Mouse (Mus musculus): ENCODE results near the gene Slc37a1.
"Not testable (repeated sequence)": the region's sequence is repeated elsewhere in the genome, so short reads cannot be mapped to it uniquely, and the experiment has no call there.

The Slc37a1 gene

DNA sequence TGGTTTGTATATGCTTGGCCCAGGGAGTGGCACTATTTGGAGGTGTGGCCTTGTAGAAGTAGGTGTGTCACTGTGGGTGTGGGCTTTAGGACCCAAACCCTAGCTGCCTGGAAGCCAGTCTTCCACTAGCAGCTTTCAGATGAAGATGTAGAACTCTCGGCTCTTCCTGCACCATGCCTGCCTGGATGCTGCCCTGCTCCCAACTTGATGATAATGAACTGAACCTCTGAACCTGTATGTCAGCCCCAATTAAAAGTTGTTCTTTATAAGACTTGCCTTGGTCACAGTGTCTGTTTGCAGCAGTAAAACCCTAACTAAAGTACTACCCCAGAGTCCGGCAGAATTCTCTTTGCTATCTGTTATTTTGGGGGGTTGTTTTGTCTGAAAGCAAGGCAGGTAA lies 16.8 kb upstream of the Slc37a1 start:
- DNase-seq: no peak

DNA sequence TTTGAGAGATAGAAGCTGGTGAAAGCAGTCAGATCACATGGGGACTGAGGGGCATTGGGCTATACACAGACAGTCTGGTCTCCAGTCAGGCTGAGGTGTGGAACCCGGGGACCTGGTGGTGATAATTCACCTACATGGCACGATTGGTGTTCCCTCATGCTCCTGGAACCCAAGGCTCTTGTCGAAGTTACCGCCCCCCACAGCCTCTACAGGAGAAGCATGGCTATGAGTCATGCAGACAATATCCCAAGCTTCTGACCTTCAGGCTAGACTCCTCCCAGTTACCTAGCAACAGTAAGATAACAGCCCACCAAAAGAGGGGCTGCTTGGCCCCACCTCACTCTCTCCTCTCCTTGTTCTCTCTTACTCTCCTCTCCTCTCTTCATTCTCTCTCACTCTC lies 16.3 kb upstream of the Slc37a1 start:
- DNase-seq: no peak

DNA sequence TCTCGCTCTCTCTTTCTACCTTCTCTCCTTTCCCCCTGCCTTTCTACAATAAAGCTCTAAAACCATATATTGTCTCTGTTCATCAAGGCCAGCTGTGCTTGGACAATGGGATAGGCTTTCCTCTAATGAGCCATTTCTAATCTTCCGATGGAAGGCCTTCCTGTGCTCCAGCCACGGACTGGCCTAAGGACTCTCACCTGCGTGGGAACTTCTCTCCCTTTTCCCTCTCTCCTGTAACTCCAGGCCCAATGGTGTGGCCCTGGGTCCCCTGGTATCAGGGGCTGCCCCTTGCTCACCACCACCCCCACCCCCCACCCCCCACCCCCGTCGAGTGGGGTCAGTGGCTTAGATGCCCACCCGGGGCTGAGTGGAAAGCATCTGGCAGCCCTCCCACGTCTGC lies 15.9 kb upstream of the Slc37a1 start:
- not testable (repeated sequence) for DNase-seq

DNA sequence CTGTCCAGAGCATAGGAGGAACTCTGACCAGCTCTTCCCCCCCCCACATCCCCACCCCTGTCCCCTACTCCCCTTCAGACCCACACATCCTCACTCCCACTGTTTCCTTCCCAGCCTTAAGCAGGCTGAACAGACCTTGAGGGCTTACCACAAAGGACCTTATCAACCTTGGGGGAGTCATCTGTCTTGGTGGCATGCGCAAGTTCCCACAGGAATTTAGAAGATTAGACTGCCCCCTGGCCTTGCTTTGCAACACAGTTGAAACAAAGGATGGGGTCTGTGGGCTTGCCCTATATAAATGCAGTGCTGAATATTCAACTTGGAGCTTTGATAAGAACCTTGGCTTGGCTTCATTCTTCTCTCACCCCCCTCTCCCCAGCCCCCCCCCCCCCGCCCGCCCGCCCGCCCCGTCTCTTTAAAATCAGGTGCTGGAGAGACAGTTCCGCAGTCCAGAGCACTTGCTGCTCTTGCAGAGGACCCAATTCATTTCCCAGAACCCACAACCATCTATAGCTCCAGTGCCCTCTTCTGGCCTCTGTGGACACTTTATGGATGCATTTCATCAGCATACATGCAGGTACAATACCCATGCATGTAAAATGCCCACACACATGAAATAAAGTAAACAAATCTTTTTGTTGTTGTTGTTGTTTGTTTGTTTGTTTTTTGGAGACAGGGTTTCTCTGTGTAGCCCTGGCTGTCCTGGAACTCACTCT lies 15.3 kb upstream of the Slc37a1 start:
- DNase-seq: no peak

DNA sequence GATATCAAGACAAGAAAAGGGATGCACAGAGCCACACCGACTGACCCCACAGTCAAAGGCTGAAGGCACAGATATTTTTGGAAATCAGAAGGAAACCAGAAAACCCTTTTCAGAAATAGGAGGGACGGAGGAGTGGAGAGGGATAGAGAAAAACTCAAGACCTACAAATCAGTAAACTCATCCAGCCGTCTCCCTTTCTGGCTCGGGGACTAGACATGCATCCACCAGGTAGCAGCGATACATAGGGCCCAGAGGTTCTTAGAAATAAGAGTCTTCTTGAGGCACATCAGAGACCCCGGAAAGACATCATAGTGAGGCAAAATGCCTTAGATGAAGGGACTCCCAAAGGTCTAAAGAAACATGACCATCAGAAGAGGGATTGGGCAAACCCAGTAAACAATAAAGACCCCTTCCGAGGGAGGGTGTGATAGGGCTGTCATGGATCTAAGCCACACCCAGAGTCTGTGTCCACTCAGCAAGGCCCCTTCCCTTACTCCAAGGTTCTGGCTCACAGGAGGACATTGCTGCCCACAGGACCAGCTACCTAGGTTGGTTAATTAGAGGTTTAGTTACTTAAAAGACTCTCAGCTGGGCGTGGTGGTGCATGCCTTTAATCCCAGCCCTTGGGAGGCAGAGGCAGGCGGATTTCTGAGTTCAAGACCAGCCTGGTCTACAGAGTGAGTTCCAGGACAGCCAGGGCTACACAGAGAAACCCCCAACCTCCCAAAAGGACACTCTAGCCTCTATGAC lies 14.0 kb upstream of the Slc37a1 start:
- no peak for DNase-seq

DNA sequence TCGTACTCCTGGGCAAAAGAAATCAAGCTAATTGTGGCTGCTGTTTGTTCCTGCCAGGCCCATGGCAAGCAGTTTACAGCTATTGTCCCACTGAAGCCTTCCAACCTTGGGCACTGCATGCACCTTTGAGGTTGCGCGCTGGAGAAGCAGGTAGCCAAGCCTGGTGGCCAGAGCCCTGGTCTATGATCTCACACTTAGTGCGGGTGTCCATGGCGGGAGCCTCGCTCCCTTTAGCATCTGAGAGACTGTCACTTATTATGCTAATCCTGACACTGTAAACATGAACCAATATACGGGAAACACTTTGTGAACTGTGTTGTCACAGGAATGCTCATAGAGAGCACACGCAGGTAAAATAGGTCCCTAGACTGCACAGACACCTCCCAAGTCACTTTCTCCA lies 13.0 kb upstream of the Slc37a1 start:
- DNase-seq: no peak

DNA sequence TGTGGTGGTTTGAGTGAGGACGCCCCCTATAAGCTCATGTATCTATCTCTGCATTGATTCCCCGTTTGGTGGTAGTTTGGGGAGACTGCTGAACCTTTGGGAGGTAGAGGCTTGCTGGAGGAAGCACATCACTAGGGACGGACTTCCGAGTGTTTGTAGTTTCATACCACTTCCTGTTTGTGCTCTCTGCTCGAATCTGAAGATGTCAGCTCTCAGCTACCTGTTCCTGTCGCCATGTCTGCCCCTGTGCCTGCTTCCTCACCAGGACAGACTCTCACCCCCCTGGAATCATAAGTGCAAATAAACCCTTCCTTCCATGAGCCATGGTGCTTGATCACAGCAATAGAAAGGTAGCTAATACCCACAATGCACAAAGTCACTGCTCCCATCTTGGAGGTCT lies 11.4 kb upstream of the Slc37a1 start:
- no peak for DNase-seq

DNA sequence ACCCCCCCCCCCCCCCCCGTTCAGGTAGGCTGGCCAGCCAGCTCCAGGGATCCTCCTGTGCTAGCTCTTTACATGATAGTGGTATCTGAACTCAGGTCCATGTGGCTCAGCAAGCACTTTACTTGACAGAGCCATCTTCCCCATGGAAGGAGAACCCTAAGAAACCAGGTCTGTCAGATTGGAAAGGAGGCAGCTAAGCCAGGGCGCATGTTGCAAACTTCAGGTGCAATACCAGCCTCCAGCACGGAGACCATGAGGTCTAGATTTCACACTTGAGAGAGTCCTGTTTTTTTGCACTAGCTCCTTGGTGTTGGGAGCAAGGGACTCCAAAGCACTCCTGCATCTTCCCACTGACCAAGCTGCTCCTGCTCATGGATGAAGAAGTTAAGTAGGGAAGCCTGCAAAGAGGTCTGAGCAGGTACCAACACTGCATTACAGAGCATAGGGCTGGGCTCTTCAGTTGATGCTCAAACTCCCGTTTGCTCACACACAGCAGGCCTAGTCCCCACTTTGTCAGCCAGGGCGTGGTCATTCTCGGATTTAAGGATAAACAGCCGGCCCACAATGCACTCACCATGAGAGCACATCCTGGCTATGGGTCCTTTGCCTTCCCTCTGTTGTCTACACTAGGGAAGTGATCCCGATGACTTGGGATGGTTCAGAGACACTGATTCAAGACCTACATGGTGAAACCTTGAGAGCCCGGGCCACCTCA lies 10.2 kb upstream of the Slc37a1 start:
- DNase-seq: no peak

DNA sequence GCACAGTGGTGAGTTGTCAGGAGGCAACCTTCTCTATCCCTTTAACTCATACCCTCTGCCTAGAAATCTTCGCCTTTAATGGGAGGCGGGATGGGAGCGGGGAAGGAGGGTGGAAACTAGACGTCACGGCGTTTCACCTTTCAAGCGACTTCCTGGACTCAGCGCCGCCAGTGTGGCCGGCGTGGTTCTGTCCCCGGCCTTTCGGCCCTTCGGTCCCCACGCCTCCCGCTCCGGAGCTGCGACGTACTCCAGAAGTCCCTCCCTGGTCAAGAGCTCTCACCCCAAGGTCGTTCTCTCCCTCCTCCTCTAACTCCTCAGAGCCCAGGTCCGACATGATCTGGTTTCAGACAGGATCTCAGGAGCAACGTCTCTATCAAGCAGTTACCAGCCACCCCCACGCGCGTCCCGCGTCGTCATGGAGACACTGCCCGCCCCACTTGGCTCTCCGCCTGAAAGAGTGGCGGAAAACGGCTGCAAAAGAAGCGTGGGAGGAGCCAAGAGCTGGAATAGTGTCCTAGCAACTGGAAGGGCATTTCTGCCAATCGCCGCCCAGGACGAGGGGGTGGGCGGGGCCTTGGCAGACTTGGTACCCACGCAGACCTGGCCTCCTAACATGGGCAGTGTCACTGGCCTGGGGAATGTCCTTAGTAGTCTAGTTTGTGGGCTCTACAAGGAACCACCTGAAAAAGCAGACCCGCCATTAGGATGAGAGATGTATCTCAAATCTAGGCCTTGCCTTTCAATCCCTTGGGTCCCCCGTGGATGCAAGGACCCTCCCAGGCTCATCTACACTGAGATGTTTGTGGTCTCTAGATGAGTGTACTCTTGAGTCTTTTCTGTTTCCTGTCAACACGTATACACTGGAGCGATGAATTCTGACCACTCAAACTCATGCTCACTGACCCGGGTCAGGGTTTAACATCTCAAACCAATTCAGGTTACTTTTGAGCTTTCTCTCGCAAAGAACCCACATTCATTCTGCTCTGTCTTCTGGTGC lies 9.4 kb upstream of the Slc37a1 start, which contains the start of gene Rsph1:
Gene Rsph1, minus strand, starts transcription at position 462 of the 997 bp plus-strand sequence.
- peak; percentile 98 to 99 for DNase-seq

DNA sequence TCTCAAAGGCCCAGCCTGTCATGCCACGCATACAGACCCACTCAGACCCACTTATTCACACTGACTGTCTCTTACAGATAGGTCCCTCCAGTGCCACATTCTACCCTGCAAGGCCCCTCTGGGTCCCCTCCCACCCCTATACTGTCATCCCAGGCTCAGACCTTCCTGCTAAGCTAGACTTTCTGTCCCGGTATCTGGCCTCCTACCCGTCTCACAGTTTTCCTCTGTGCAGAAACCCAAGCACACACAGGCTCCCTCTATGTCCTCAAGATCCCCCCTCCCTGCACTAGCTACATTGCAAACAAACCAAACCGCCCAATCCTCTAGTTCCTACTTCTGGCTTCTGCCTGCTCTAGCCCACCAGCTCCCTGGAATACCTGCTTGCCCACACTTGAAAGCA lies 8.7 kb upstream of the Slc37a1 start:
- DNase-seq: no peak

DNA sequence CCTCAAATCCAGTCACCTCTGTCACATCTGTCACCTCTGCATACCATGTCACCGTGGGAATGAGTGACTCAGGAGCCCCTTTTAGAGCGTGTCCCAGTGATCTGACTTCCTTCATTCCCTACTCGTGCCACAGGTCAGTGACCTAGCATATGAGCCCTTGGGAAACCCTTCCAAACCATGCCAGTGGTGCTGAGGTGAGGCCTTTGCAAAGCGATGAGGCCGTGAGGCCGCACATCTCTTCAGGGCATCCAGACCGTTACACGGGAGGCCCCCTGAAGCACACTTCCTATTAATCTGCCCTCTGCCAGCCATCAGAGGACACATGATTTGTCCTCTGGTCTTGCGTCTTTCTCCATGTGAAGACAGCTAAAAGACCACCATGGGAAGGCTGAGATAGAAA lies 7.1 kb upstream of the Slc37a1 start:
- DNase-seq: no peak

DNA sequence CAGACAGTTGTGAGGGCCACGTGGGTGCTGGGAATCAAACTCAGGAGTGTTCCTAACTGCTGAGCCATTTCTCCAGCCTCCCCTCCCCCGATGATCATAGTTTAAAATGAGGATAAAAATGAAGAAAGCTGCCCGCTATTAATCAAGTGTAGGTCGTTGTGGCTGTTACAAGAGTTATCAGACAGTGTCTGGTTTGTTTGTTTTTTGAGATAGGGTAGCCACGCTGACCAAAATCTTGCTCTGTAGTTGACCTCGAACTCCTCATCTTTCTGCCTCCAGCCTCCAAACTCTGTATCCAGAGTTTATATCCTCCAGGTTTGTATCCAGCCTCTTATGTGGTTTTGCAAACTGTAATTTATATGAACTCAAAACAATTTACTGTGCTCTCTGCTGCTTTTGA lies 6.3 kb upstream of the Slc37a1 start:
- DNase-seq: no peak

DNA sequence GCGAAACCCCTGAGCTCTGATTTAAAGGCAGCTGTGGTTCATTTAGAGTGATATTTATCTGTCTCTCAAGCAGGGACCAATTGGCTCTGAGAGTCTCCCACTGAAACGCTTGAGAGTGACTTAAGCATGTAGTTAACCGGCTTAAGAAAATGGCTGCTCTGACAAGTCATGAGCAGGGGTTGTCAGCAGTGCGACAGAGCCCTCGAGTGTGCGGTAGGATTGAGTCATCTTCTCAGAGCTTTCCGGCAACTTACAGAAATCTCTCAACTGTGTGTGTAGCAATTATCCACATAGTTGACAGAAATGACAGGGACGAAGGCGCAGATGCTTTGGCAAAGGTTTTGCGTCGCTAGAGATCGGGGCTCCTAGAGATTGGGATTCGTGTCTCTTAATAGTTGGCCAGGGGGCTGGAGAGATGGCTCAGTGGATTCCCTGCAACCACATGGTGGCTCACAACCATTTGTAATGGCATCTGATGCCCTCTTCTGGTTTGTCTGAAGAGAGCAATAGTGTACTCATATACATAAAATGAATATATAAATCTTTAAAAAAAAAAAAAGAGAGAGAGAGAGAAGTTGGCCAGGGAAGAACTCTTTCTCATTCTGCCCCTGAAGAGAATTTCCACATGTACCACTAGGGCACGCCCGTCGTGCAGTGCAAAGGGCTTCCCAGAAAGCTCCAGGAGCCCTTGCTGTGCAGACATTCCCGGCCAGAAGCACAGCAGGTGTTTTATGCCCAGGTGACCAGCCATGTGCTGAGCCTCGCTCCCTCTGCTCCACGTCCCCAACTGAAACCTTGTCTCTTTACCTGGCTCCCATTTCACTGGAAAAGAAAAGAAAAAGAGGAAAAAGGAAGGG lies 4.5 kb upstream of the Slc37a1 start:
- DNase-seq: no peak

DNA sequence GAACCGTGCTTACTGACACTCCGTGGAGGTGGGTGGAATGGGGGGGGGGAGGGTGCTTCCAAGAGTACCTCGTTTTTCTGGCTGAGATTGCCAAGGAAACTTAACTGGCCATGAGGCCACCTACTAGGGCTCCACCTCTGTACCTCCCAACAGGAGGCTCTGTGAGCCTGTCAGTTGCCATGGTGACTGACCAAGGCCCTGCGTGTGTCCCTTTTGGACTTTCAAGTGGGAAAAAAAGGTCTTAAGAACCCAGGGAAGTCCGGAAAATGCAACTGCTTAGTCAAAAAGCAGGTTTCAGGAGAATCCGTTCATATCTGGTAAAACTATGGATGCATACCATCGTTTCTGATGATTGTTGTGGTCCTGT lies 3.9 kb upstream of the Slc37a1 start:
- DNase-seq: no peak

DNA sequence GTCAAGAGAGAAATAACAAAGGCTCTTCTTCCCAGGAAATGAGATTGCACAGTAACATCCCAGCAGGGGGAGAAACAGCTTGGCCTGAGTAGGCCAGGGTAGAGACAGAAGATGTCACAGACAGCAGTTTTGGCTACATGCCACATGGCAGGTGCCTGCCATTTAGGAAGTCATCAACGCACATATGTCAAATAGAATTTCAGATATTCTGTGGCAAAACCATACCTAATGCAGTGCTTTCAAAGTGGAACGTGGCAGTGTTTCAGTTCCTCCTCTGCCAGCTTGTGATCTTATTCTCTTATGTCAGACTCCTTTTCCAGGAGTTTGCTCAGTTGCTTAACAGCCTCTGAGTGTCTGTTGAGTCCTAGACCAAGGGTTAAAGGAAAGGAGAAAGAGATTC lies 725 bp upstream of the Slc37a1 start:
- DNase-seq: no peak

DNA sequence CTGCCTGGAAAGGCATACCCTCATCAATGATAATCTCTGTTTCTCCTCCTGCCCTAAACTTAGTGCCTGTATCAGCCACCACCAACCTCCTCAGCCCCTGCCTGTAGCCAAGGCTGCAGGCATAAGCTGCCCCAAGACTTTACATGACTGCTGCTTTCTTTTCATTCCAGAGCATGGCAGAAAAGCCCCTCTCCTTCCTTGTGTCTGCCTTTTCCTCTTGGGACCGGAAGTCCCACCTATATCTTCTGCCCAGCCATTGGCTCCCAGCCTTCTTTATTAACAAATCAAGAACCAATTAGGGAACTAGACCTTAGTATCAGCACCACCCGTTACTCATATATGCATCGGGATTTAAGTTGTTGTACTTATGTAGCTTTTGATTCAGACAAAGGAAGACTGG lies 624 bp downstream of the Slc37a1 start:
- DNase-seq: no peak

DNA sequence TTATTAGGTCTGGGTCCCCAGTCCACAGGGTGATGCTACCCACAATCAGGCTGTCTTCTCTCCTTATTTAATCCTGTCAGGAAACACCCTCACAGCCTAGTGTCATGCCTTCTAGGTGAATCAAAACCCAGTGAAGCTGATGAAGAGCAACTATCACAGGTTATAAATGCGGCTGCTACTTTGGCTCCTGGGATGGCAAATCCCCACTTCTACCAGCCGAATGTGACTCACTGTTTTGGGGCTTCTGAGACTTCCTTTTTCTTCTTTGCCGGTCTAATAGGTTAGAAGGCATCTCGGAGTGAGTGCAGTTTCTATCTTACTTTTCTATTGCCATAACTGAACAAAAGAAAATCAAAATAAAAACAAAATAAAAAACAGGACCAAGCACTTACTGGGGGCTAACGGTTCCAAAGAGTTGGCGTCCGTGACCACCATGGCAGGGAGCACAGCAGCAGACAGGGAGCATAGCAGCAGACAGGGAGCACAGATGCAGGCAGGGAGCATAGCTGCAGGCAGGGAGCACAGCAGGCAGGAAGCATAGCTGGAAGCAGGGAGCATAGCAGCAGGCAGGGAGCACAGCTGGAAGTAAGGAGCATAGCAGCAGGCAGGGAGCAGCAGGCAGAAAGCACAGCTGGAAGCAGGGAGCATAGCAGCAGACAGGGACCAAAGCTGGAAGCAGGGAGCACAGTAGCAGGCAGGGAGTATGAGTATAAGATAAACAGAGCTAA lies 2.6 kb downstream of the Slc37a1 start:
- DNase-seq: no peak

DNA sequence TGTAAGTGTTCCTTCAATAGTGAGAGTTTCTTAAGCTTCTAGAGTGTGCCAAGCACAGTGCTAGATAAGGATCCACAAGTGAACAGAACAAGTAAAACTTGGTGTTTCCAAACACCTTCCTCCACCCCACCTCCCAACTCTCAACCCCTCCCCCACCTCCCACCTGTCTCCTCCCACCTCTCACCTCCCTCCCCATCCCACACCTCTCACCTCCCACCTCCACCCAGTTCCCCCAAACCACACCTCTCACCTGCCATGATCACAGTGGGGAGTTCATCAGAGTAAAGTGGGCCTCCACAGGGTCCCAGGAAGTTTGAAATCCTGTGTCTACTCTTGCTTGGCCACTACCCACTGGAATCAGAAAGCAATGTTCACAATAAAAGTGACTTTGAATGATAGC lies 3.7 kb downstream of the Slc37a1 start:
- DNase-seq: no peak

DNA sequence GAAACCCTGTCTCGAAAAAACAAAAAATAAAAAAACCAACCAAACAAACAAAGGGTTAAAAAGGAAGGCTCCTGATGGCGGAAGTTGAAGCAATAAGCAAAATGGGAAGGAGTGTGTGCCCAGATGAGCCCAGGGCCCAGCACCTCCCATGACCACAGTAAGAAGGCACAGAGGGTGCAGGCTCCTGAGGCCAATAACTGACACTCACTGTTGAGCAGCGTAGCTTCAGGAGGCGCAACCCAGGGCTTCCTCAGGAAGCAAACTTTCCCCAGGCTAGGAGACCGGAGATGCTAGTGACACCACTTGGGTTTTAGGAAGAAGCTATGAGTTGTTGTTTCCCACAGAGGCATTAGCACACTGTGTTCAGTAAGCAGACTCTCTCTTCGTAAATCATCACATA lies 4.3 kb downstream of the Slc37a1 start:
- no peak for DNase-seq

DNA sequence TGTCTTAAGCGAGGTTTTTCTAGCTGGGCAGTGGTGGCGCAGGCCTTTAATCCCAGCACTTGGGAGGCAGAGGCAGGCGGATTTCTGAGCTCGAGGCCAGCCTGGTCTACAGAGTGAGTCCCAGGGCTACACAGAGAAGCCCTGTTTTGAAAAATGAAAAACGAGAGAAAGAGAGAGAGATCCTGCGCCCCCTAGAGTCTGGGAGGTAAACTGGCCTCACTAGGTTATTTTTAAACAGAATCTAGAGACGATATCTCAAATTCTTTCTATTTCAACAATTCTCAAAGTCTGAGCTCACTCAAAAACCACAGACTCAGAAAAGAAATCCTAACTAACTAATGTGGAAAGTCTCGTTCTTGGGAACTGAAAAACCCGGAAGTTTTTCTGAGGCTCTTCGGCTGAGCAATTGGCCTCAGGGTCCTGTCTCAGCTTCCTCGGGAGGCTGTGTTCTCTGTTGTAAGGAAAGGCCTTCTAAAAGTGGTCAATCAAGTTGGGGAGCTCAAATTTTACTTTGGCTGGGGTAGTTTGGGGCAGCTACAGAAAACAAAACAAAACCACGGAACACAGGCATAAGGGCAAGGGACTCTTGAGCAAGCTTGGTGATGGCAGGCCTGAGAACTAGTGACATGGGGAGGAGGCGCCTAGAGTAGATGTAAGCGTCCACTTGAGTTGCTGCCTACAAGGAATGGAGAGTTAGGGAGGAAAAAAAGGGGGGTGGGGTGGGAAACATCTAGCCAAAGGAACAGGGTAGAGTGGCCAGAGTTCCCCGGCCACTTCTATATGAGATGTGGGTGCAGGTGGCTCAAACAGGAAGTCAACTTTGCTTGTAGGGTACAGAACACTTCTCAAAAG lies 8.0 kb downstream of the Slc37a1 start:
- peak; percentile 58 to 74 for DNase-seq

All from lung, adult 18-20 months (tissue).